Mouse (Mus musculus): ENCODE results near the gene Olfr250.
"Not testable (repeated sequence)": the region's sequence is repeated elsewhere in the genome, so short reads cannot be mapped to it uniquely, and the experiment has no call there.

Olfr250 gene

DNA sequence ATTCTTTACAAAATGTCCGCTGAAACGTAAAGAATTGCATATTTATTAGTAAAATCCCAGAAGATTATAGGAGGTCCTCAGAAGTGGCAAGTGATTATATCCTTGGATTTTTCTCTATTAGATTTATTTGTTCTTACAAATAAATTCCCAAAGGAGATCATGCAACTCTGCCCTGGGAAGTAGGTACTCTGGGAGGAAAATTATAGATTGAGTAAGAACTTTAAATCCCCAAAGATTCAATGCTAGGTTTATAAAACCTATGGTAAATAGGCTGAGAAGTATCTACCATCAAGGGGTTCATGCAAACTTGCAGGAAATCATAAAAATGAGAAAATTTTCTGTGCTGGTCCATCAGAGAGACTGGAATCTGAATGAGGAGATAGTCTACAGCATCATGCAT lies at the start of gene Olfr250:
Gene Olfr250 (plus strand): TSS at position 301 of the 400 bp plus-strand sequence.
- no peak for DNase-seq (ENCODE audit: low spot score in 2 of 2)

DNA sequence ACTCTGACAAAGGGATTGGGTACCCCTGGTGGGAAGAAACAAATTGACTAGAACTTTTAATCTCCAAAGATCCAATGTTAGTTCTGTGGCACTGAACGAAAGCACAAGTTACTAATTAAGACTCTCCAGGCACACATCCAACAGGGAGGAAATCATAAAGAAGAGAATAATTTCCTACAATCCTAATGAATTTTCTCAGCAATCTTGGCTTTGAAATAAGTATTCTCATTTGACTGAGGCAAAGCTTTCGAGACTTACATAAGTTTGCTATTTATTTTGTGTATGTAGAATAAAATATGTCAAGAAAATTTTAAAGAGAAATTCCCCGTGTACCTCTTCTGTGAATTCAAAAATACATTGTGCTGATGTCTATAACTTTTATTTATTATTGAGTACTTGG lies 37.9 kb upstream of the Olfr250 start, which contains the start of gene Olfr25:
Gene Olfr25 (plus strand): TSS at position 301 of the 400 bp plus-strand sequence.
- no peak for DNase-seq (ENCODE audit: low spot score in 2 of 2)

DNA sequence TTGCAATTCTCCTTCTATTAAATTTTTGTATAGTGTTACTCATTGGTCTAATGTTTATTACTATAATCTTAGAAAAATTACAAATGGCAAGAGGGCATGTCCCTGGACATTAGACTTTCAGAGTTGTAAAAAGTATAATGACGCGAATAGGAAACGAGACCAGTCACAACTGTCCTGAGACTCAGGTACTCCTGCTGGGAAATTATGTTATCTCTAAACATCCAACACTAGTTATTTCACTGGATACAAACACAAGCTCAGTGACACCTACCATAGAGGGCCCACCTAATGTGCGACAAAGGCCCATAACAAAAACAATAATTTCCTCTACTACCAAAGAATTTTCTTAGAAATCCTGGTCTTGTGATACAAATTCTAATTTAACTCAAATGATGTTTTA lies 18.6 kb upstream of the Olfr250 start, which contains the start of gene Olfr898:
Gene Olfr898 (plus strand): TSS at position 301 of the 400 bp plus-strand sequence.
- no peak for DNase-seq (ENCODE audit: low spot score in 2 of 2)

DNA sequence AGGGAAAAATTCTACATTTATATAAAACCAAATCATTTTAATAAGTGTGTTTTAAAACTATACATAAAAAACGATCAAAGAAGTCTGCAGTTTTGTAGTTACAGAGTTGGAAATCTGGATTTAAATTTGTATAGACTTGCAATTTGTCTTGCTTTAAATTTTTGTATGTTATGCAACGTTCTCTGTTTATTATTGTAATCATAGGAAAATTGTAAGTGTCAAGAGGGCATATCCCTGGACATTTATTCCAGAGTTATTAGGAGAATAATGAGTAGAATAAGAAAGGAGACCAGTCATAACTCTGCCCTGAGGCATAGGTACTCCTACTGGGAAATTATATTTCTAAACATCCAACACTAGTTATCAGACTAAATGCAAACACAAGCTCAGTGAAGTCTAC lies 10.1 kb downstream of the Olfr250 start, which contains the start of gene Olfr251:
Gene Olfr251 (plus strand): TSS at position 301 of the 400 bp plus-strand sequence.
- no peak for DNase-seq (ENCODE audit: low spot score in 2 of 2)

DNA sequence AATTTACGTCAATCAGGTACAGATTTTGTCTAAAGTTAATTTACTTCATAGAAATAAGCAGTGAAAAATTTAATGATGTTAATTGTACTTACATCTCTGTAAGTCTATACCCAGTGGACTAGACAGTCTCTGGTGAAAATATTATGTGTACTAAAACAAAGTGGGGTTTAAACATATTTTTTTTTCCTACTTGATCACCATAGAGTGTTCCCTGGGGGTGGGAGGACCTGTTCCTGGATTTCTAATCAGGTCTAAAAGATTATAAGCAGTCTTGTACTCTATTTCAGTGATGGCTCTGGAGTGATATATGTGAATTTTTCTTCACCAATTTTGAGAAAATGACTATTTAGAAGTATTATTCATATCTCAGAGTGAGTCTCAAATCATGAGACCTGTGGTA lies 34.7 kb downstream of the Olfr250 start, which contains the start of gene Olfr147:
Gene Olfr147 (plus strand): TSS at position 301 of the 400 bp plus-strand sequence.
- no peak for DNase-seq (ENCODE audit: low spot score in 2 of 2)

DNA sequence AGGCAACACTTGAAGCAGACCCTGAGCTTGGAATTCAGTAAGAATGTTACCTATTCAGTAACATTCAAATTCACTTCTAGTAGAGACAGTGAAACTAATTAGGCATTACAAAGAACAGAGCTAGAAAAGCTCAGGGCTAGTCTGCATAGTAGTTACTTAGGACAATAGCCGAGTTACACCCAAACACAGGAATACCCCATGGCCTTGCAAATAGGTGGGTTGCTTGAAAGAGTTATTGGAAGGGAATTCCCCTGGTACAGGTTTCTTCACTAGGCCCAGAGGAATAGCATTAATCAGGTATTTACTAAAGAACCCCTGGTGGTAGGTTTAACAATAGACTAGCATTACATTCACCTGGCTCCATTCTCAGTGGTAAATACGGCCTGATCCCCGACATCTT lies 40.8 kb downstream of the Olfr250 start:
- DNase-seq (ENCODE audit: low spot score in 2 of 2), result not testable (repeated sequence)

DNA sequence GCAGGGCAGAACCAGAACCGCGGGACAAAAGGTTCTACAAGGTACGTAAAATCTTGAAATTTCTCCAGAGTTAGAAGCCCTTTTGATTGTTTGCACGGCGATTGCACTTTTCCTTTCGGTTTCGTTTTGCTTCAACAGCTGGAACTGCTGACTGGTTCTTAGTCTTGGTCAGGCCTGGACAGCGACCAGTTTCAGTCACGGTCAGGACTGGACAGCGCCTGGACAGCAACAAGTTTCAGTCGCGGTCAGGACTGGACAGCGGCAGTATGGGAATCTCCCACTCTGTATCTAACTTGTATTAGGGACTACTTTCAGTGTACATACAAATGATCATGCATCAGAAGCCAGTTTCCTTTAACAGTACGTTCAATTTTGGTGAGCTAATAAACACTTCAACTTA lies 46.8 kb downstream of the Olfr250 start:
- DNase-seq (ENCODE audit: low spot score in 2 of 2), result not testable (repeated sequence)

Data from frontal cortex, postnatal 10 days (tissue).